Mouse (Mus musculus) intestine, embryonic 14.5 days (tissue): ENCODE results near the gene Rchy1. TPM values are rescaled to one million over a fixed set of nuclear protein-coding genes. Genes with fewer than 3 reads are reported as not detected.
A peak's percentile ranks its signal among the peaks of the same experiment; 100 is the strongest.

Source experiments
- ATAC-seq: fragments of 200-750 bp; cut with Nextera tagmentation; replicated peaks from 2 replicates; pipeline ENCODE4 v1.8.0; 2017; ENCODE audit warnings: low read depth, moderate number of reproducible peaks, moderate TSS enrichment, moderate library complexity; ENCODE audit not compliant: low FRiP score, low TSS enrichment
- DNase-seq: peaks from one replicate; pipeline ENCODE4 v3.0.0-alpha.2; 2018; ENCODE audit warnings: low spot score
- H3K27ac ChIP-seq: fragments of 300-500 bp; sonication (generic); 2 replicates; pipeline ENCODE4 v1.5.1; 2014; ENCODE audit warnings: low read depth, mild to moderate bottlenecking, control low read depth
- H3K27me3 ChIP-seq: fragments of 300-500 bp; sonication (generic); replicated peaks from 2 replicates; pipeline ENCODE4 v1.6.1; 2014; ENCODE audit warnings: low read length, control low read depth; ENCODE audit not compliant: control insufficient read depth, insufficient read depth
- H3K36me3 ChIP-seq: fragments of 300-500 bp; sonication (generic); 2 replicates; pipeline ENCODE4 v1.6.1; 2014; ENCODE audit warnings: low read length, control low read depth; ENCODE audit not compliant: control insufficient read depth, insufficient read depth
- H3K4me1 ChIP-seq: fragments of 300-500 bp; sonication (generic); replicated peaks from 2 replicates; pipeline ENCODE4 v1.6.1; 2014; ENCODE audit warnings: low read length, control low read depth, mixed read lengths; ENCODE audit not compliant: control insufficient read depth, insufficient read depth
- H3K4me2 ChIP-seq: fragments of 300-500 bp; sonication (generic); 2 replicates; pipeline ENCODE4 v1.6.1; 2014; ENCODE audit warnings: low read length
- H3K4me3 ChIP-seq: fragments of 300-500 bp; sonication (generic); 2 replicates; pipeline ENCODE4 v1.5.1; 2014; ENCODE audit warnings: low read depth, low read length, control low read depth, mixed read lengths
- H3K9ac ChIP-seq: fragments of 300-500 bp; sonication (generic); 2 replicates; pipeline ENCODE4 v1.6.1; 2014; ENCODE audit warnings: mild to moderate bottlenecking, low read length
- H3K9me3 ChIP-seq: fragments of 300-500 bp; sonication (generic); 2 replicates; pipeline ENCODE4 v1.6.1; 2016; ENCODE audit warnings: low read length, control low read depth; ENCODE audit not compliant: control insufficient read depth
- WGBS: fragments of 180-500 bp; shearing (Covaris S2); extraction: QIAGEN DNeasy Blood & Tissue Kit; methylation state at CpG from one replicate; pipeline ENCODE4 v1.1.7; 2014; 5-methylcytosine and 5-hydroxymethylcytosine counted together
- polyA plus RNA-seq: library from polyadenylated mRNA; unstranded; fragments of >200 nt; fragmentation: Nextera tagmentation; extraction: Ambion mirVana; gene quantifications from 2 replicates; pipeline ENCODE4 v1.2.1, GENCODE M21; 2014

Gene Rchy1
- 51.3 and 52.3 TPM in 2 replicates for polyA plus RNA-seq

- under 1% methylated on average over 65 of the region's 65 CpGs for WGBS
- H3K4me3 ChIP-seq = peak within 1 kb of the TSS; percentile 86
- peak; percentile 99 for ATAC-seq
Observed at GRCm38 (mm10) chr5:91962639-91963440, at the start of gene Rchy1. Rchy1 (minus strand) TSS chr5:91963068.

GRCm38 (mm10) chr5:92011756-92012155 is 48.9 kb upstream of the Rchy1 start:
- 59% methylated on average over 7 of the region's 7 CpGs for WGBS
- ATAC-seq = no peak

More at GRCm38 (mm10) chr5:91962639-91963440, at the start of gene Rchy1:
- H3K4me1 ChIP-seq = peaks cover 20% of the 10 kb centered on the region
- peak within 1 kb of the TSS; percentile 80 for H3K4me2 ChIP-seq
- peak within 1 kb of the TSS; percentile 97 for H3K27ac ChIP-seq
- H3K9me3 ChIP-seq = no peaks in the 10 kb centered on the region
- peak within 1 kb of the TSS; percentile 81 for H3K9ac ChIP-seq
- H3K36me3 ChIP-seq = peaks cover 9% of the 10 kb centered on the region
- DNase-seq = peak; percentile 99
- H3K27me3 ChIP-seq = no peaks in the 10 kb centered on the region

GRCm38 (mm10) chr5:92009827-92010226 is 47.0 kb upstream of the Rchy1 start:
- H3K9ac ChIP-seq = no peak overlapping the region
- no peak for ATAC-seq

More at GRCm38 (mm10) chr5:92011756-92012155, 48.9 kb upstream of the Rchy1 start:
- Histone ChIP-seq H3K4me3 (no peak overlapping the region), H3K9ac (no peak overlapping the region), H3K4me1 (no peaks in the 10 kb centered on the region), H3K4me2 (no peak overlapping the region), H3K36me3 (no peaks in the 10 kb centered on the region), H3K9me3 (no peaks in the 10 kb centered on the region), H3K27ac (no peak overlapping the region), H3K27me3 (no peaks in the 10 kb centered on the region)
- DNase-seq = no peak

DNA sequence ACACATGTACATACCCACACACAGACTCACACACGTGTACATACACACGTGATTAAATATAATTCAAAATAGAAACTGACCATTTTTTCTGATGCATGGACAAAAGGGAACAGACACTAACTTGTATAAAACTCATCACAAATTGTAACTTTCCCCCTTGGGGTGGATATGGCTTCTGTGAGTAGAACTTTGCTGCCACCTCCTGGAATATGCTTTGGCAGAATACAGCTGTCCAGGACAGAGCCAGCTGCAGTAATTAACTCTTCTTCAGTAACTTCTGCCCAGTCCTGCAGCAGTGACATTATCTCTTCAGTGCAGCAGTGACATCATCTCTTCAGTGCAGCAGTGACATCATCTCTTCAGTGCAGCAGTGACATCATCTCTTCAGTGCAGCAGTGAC is 40.1 kb upstream of the Rchy1 start:
- Histone ChIP-seq H3K4me2 (no peak overlapping the region), H3K36me3 (no peaks in the 10 kb centered on the region), H3K9me3 (no peaks in the 10 kb centered on the region), H3K4me3 (no peak overlapping the region), H3K27ac (no peak overlapping the region), H3K27me3 (no peaks in the 10 kb centered on the region), H3K4me1 (no peaks in the 10 kb centered on the region), H3K9ac (no peak overlapping the region)
- WGBS = 65% methylated on average over 2 of the region's 2 CpGs
- peak; percentile 53 for DNase-seq
- no peak for ATAC-seq

More at GRCm38 (mm10) chr5:92009827-92010226, 47.0 kb upstream of the Rchy1 start:
- Histone ChIP-seq H3K4me1 (no peaks in the 10 kb centered on the region), H3K27me3 (no peaks in the 10 kb centered on the region), H3K9me3 (no peaks in the 10 kb centered on the region), H3K36me3 (no peaks in the 10 kb centered on the region), H3K4me2 (no peak overlapping the region), H3K4me3 (no peak overlapping the region), H3K27ac (no peak overlapping the region)
- 43% methylated on average over 2 of the region's 2 CpGs for WGBS
- DNase-seq = no peak

GRCm38 (mm10) chr5:92000770-92001169 is 37.9 kb upstream of the Rchy1 start:
- DNase-seq = no peak
- no peak for ATAC-seq
- no peak overlapping the region for H3K27ac ChIP-seq
- no peaks in the 10 kb centered on the region for H3K36me3 ChIP-seq
- WGBS = 69% methylated on average over 2 of the region's 2 CpGs
- H3K27me3 ChIP-seq = no peaks in the 10 kb centered on the region
- no peak overlapping the region for H3K4me2 ChIP-seq
- H3K9ac ChIP-seq = no peak overlapping the region
- no peak overlapping the region for H3K4me3 ChIP-seq
- H3K4me1 ChIP-seq = no peaks in the 10 kb centered on the region
- no peaks in the 10 kb centered on the region for H3K9me3 ChIP-seq

GRCm38 (mm10) chr5:91994546-91994945 is 31.7 kb upstream of the Rchy1 start:
- H3K27ac ChIP-seq = no peak overlapping the region
- H3K27me3 ChIP-seq = no peaks in the 10 kb centered on the region
- DNase-seq (no peak), ATAC-seq (no peak)
- H3K36me3 ChIP-seq = no peaks in the 10 kb centered on the region
- no peak overlapping the region for H3K4me2 ChIP-seq
- no peak overlapping the region for H3K4me3 ChIP-seq
- H3K9ac ChIP-seq = no peak overlapping the region
- WGBS = 65% methylated on average over 13 of the region's 13 CpGs
- H3K9me3 ChIP-seq = no peaks in the 10 kb centered on the region
- H3K4me1 ChIP-seq = no peaks in the 10 kb centered on the region

GRCm38 (mm10) chr5:91993061-91993460 is 30.2 kb upstream of the Rchy1 start:
- 95% methylated on average over 2 of the region's 2 CpGs for WGBS
- ATAC-seq (no peak), DNase-seq (no peak)
- H3K27ac ChIP-seq = no peak overlapping the region
- H3K9me3 ChIP-seq = no peaks in the 10 kb centered on the region
- no peak overlapping the region for H3K4me2 ChIP-seq
- no peak overlapping the region for H3K4me3 ChIP-seq
- no peaks in the 10 kb centered on the region for H3K36me3 ChIP-seq
- no peaks in the 10 kb centered on the region for H3K4me1 ChIP-seq
- H3K9ac ChIP-seq = no peak overlapping the region
- no peaks in the 10 kb centered on the region for H3K27me3 ChIP-seq

GRCm38 (mm10) chr5:91991191-91991937 is 28.5 kb upstream of the Rchy1 start:
- Histone ChIP-seq H3K9ac (no peak overlapping the region), H3K27ac (no peak overlapping the region), H3K4me1 (no peaks in the 10 kb centered on the region), H3K4me3 (no peak overlapping the region), H3K36me3 (no peaks in the 10 kb centered on the region), H3K9me3 (no peaks in the 10 kb centered on the region), H3K27me3 (no peaks in the 10 kb centered on the region), H3K4me2 (no peak overlapping the region)
- ATAC-seq = no peak
- 75% methylated on average over 6 of the region's 6 CpGs for WGBS
- no peak for DNase-seq
